Mouse (Mus musculus) MEL (cell line): Measurements from ENCODE around the gene Ccdc117. TPM values are rescaled to one million over a fixed set of nuclear protein-coding genes. Genes with fewer than 3 reads are reported as not detected.
A peak's percentile ranks its signal among the peaks of the same experiment; 100 is the strongest.

ENCODE experiments used
- DNase-seq: peaks from one replicate; pipeline ENCODE4 v3.0.0; 2011; ENCODE audit warnings: low read depth, low spot score
- H3K27ac ChIP-seq: 2 replicates; pipeline ENCODE4 v1.5.1; 2012; ENCODE audit warnings: low read depth, mild to moderate bottlenecking, control low read depth, low read length, moderate library complexity; ENCODE audit not compliant: control insufficient read depth
- H3K27me3 ChIP-seq, 2 experiments: fragments of 150-350 bp in 1 of 2; sonication (generic) in 1 of 2; 2 replicates each; pipeline ENCODE4 v1.6.1; 2012; ENCODE audit warnings: low read length in 2 of 2, mild to moderate bottlenecking in 2 of 2, improper control_type of control experiment in 1 of 2, moderate library complexity in 1 of 2; ENCODE audit not compliant: insufficient read depth in 2 of 2, control insufficient read depth in 1 of 2
- H3K36me3 ChIP-seq, 2 experiments: 2 replicates each; pipeline ENCODE4 v1.6.1; 2012 to 2014; ENCODE audit warnings: low read length in 2 of 2, improper control_type of control experiment in 1 of 2, inconsistent platforms in 1 of 2, mild to moderate bottlenecking in 1 of 2; ENCODE audit not compliant: insufficient read depth in 2 of 2, control insufficient read depth in 1 of 2
- H3K4me1 ChIP-seq, 2 experiments: fragments of 150-350 bp in 1 of 2; sonication (generic) in 1 of 2; 2 replicates each; pipeline ENCODE4 v1.6.1; 2012; ENCODE audit warnings: low read length in 2 of 2, improper control_type of control experiment in 1 of 2, mild to moderate bottlenecking in 1 of 2; ENCODE audit not compliant: insufficient read depth in 2 of 2, control insufficient read depth in 1 of 2
- H3K4me3 ChIP-seq, 2 experiments: fragments of 150-350 bp in 1 of 2; sonication (generic) in 1 of 2; 2 replicates each; pipeline ENCODE4 v1.5.1; 2012; ENCODE audit warnings: low read depth in 2 of 2, low read length in 2 of 2, mild to moderate bottlenecking in 2 of 2, moderate library complexity in 2 of 2, control low read depth in 1 of 2, improper control_type of control experiment in 1 of 2; ENCODE audit not compliant: control insufficient read depth in 1 of 2, insufficient read depth in 1 of 2
- H3K79me2 ChIP-seq: 2 replicates; pipeline ENCODE4 v1.6.1; 2012; ENCODE audit warnings: mild to moderate bottlenecking, low read length, moderate library complexity; ENCODE audit not compliant: control insufficient read depth, poor library complexity, insufficient read depth
- H3K9ac ChIP-seq: 2 replicates; pipeline ENCODE4 v1.6.1; 2012; ENCODE audit warnings: low read depth, mild to moderate bottlenecking, control low read depth, low read length, moderate library complexity; ENCODE audit not compliant: control insufficient read depth, poor library complexity, severe bottlenecking
- H3K9me3 ChIP-seq: fragments of 150-350 bp; sonication (generic); replicated peaks from 2 replicates; pipeline ENCODE4 v1.6.1; 2012; ENCODE audit warnings: mild to moderate bottlenecking, low read length, improper control_type of control experiment, moderate library complexity; ENCODE audit not compliant: insufficient read depth
- CHD1 ChIP-seq: IDR thresholded peaks from 2 replicates; pipeline ENCODE4 v1.6.1; 2012; ENCODE audit warnings: low read depth, mild to moderate bottlenecking, inconsistent platforms, low read length, improper control_type of control experiment
- CHD2 ChIP-seq: IDR thresholded peaks from 2 replicates; pipeline ENCODE4 v1.6.1; 2011; ENCODE audit warnings: low read length, improper control_type of control experiment
- EP300 ChIP-seq, 2 experiments: IDR thresholded peaks; 2 replicates each; pipeline ENCODE4 v1.6.1; 2011; ENCODE audit warnings: improper control_type of control experiment in 2 of 2, low read length in 2 of 2, low read depth in 1 of 2, mild to moderate bottlenecking in 1 of 2
- JUND ChIP-seq: IDR thresholded peaks from 2 replicates; pipeline ENCODE4 v1.6.1; 2011; ENCODE audit warnings: low read depth, mild to moderate bottlenecking, improper control_type of control experiment, low read length
- MAFK ChIP-seq: IDR thresholded peaks from 2 replicates; pipeline ENCODE4 v1.6.1; 2011; ENCODE audit warnings: low read depth, mild to moderate bottlenecking, low read length, improper control_type of control experiment, borderline replicate concordance
- MAX ChIP-seq: IDR thresholded peaks from 2 replicates; pipeline ENCODE4 v1.6.1; 2011; ENCODE audit warnings: low read length, improper control_type of control experiment
- MAZ ChIP-seq: IDR thresholded peaks from 2 replicates; pipeline ENCODE4 v1.6.1; 2012; ENCODE audit warnings: low read depth, mild to moderate bottlenecking, inconsistent platforms, low read length, improper control_type of control experiment
- MEF2A ChIP-seq: IDR thresholded peaks from 2 replicates; pipeline ENCODE4 v1.6.1; 2014; ENCODE audit warnings: low read depth, mild to moderate bottlenecking, inconsistent platforms, low read length, improper control_type of control experiment; ENCODE audit not compliant: poor library complexity, insufficient replicate concordance, severe bottlenecking; ENCODE audit errors: extremely low read depth
- MXI1 ChIP-seq: IDR thresholded peaks from 2 replicates; pipeline ENCODE4 v1.6.1; 2011; ENCODE audit warnings: mild to moderate bottlenecking, low read depth, low read length, improper control_type of control experiment
- MYB ChIP-seq: IDR thresholded peaks from 2 replicates; pipeline ENCODE4 v1.6.1; 2011; ENCODE audit warnings: mild to moderate bottlenecking, low read depth, low read length, improper control_type of control experiment
- MYC ChIP-seq: IDR thresholded peaks from 2 replicates; pipeline ENCODE4 v1.6.1; 2011; ENCODE audit warnings: low read depth, mild to moderate bottlenecking, low read length, improper control_type of control experiment, moderate library complexity
- POLR2A ChIP-seq, 2 experiments: IDR thresholded peaks; 2 replicates each; pipeline ENCODE4 v1.6.1; 2011 to 2012; ENCODE audit warnings: low read length in 2 of 2, mild to moderate bottlenecking in 2 of 2, control low read depth in 1 of 2, improper control_type of control experiment in 1 of 2, low read depth in 1 of 2, moderate library complexity in 1 of 2; ENCODE audit not compliant: control insufficient read depth in 1 of 2, insufficient read depth in 1 of 2, poor library complexity in 1 of 2
- RAD21 ChIP-seq: IDR thresholded peaks from 2 replicates; pipeline ENCODE4 v1.6.1; 2011; ENCODE audit warnings: mild to moderate bottlenecking, low read depth, low read length, improper control_type of control experiment
- RCOR1 ChIP-seq: IDR thresholded peaks from 2 replicates; pipeline ENCODE4 v1.6.1; 2012; ENCODE audit warnings: low read depth, mild to moderate bottlenecking, inconsistent platforms, low read length, improper control_type of control experiment
- SIN3A ChIP-seq: IDR thresholded peaks from 2 replicates; pipeline ENCODE4 v1.6.1; 2012; ENCODE audit warnings: low read length, improper control_type of control experiment, inconsistent platforms
- TAL1 ChIP-seq: IDR thresholded peaks from 2 replicates; pipeline ENCODE4 v1.6.1; 2012; ENCODE audit warnings: mild to moderate bottlenecking, inconsistent platforms, low read length, moderate library complexity, mixed read lengths
- TBP ChIP-seq: IDR thresholded peaks from 2 replicates; pipeline ENCODE4 v1.8.0; 2011; ENCODE audit warnings: low read depth, low read length, improper control_type of control experiment
- TCF12 ChIP-seq: IDR thresholded peaks from 2 replicates; pipeline ENCODE4 v1.6.1; 2014; ENCODE audit warnings: low read depth, mild to moderate bottlenecking, inconsistent platforms, low read length, improper control_type of control experiment, moderate library complexity
- ZC3H11A ChIP-seq: IDR thresholded peaks from 2 replicates; pipeline ENCODE4 v1.6.1; 2012; ENCODE audit warnings: low read depth, mild to moderate bottlenecking, inconsistent platforms, low read length, improper control_type of control experiment
- ZNF384 ChIP-seq: IDR thresholded peaks from 2 replicates; pipeline ENCODE4 v1.6.1; 2012; ENCODE audit warnings: low read depth, mild to moderate bottlenecking, inconsistent platforms, low read length, improper control_type of control experiment
- polyA plus RNA-seq, 2 experiments: library from polyadenylated mRNA; stranded (reverse) in 1 of 2; unstranded in 1 of 2; fragments of >175 nt in 1 of 2; fragments of >200 nt in 1 of 2; gene quantifications; 2 replicates each; pipeline versions ENCODE4 v1.2.1 to v1.2.4; 2012; ENCODE audit warnings: low replicate concordance in 2 of 2, low read depth in 1 of 2; ENCODE audit not compliant: insufficient read length in 2 of 2, insufficient read depth in 1 of 2, missing spikeins in 1 of 2
- total RNA-seq: library from RNA; depleted of rRNA; stranded (reverse); fragments of 300-350 nt; gene quantifications from 2 replicates; pipeline ENCODE4 v1.2.3, GENCODE M21; 2012

The Ccdc117 gene
- total and polyA plus RNA-seq, 3 experiments: 19.4 to 35.4 TPM; not detected in 1

- no peak for TF ChIP-seq RAD21
- 0 out of 2 replicates have a peak, but pooled peaks have one; percentile 23 for TF ChIP-seq CHD1
Observed at GRCm38 (mm10) chr11:5568082-5568481, 26.1 kb upstream of the Ccdc117 start (continued).

- peak overlapping the region; percentile 81 for H3K27ac ChIP-seq
- H3K36me3 ChIP-seq: peaks cover 0 to 50% of the 10 kb centered on the region in 2 experiments; a peak in 2 of 4 replicates
- DNase-seq: no peak
- no peaks in the 10 kb centered on the region for H3K27me3 ChIP-seq
- no peak for TF ChIP-seq EP300 (IDR thresholded peaks at IDR 0.05; ENCODE audit: low read depth in 1 of 2, low read length in 2 of 2)
- TF ChIP-seq MYB: no peak
- TF ChIP-seq POLR2A (IDR thresholded peaks at IDR 0.05; ENCODE audit: control insufficient read depth in 1 of 2, insufficient read depth in 1 of 2, low read depth in 1 of 2, low read length in 2 of 2, poor library complexity in 1 of 2): no peak
- TF ChIP-seq TBP: no peak
- TF ChIP-seq ZNF384: no peak
- no peak for TF ChIP-seq CHD2
- no peak for TF ChIP-seq MYC
- TF ChIP-seq RAD21: no peak
- TF ChIP-seq MAFK: peak; percentile 92
- TF ChIP-seq JUND: 0 out of 2 replicates have a peak, but pooled peaks have one; percentile 6
- TF ChIP-seq ZC3H11A: no peak
- TF ChIP-seq RCOR1: no peak
- TF ChIP-seq SIN3A: no peak
- no peak; the same call in 1 of the 2 replicates for TF ChIP-seq MAX
- TF ChIP-seq MEF2A: no peak
- TF ChIP-seq MAZ: no peak
- TF ChIP-seq TCF12: no peak
- H3K4me1 ChIP-seq: peaks cover 38 to 63% of the 10 kb centered on the region in 2 experiments
- no peak overlapping the region for H3K4me3 ChIP-seq
- H3K9me3 ChIP-seq: no peaks in the 10 kb centered on the region
- no peaks in the 10 kb centered on the region for H3K79me2 ChIP-seq
- H3K9ac ChIP-seq: no peak overlapping the region
Observed at GRCm38 (mm10) chr11:5567654-5568053, 25.7 kb upstream of the Ccdc117 start.

GRCm38 (mm10) chr11:5566506-5566905 lies 24.5 kb upstream of the Ccdc117 start:
- TF ChIP-seq MXI1 (no peak), RCOR1 (0 out of 2 replicates have a peak, but pooled peaks have one; percentile 19), TAL1 (no peak), MAFK (no peak), EP300 (IDR thresholded peaks at IDR 0.05; ENCODE audit: low read depth in 1 of 2, low read length in 2 of 2) (peak in 1 of 2 experiments; percentile 25; a peak in 1 of 4 replicates)
- Histone ChIP-seq H3K27me3 (no peaks in the 10 kb centered on the region), H3K4me1 (peaks cover 29 to 56% of the 10 kb centered on the region in 2 experiments), H3K4me3 (no peak overlapping the region), H3K79me2 (no peaks in the 10 kb centered on the region), H3K27ac (peak overlapping the region; percentile 36), H3K9ac (no peak overlapping the region), H3K36me3 (peaks cover 0 to 43% of the 10 kb centered on the region in 2 experiments; a peak in 2 of 4 replicates), H3K9me3 (no peaks in the 10 kb centered on the region)
- DNase-seq: peak; percentile 65
